Mouse (Mus musculus) forebrain, embryonic 12.5 days (tissue): ENCODE results near the gene Fam89b. TPM values are rescaled to one million over a fixed set of nuclear protein-coding genes. Genes with fewer than 3 reads are reported as not detected.

ENCODE experiments used
- ATAC-seq: fragments of 200-750 bp; cut with Nextera tagmentation; 2 replicates; pipeline ENCODE4 v1.8.0; 2017; ENCODE audit warnings: moderate TSS enrichment; ENCODE audit not compliant: low FRiP score
- H3K27ac ChIP-seq: fragments of 300-500 bp; sonication (generic); 2 replicates; pipeline ENCODE4 v1.5.1; 2016; ENCODE audit warnings: mild to moderate bottlenecking
- H3K27me3 ChIP-seq: fragments of 300-500 bp; sonication (generic); 2 replicates; pipeline ENCODE4 v1.6.1; 2016; ENCODE audit warnings: mild to moderate bottlenecking
- H3K36me3 ChIP-seq: fragments of 300-500 bp; sonication (generic); replicated peaks from 2 replicates; pipeline ENCODE4 v1.6.1; 2016; ENCODE audit warnings: mild to moderate bottlenecking
- H3K4me1 ChIP-seq: fragments of 300-500 bp; sonication (generic); 2 replicates; pipeline ENCODE4 v1.6.1; 2016
- H3K4me2 ChIP-seq: fragments of 300-500 bp; sonication (generic); 2 replicates; pipeline ENCODE4 v1.6.1; 2016; ENCODE audit warnings: mild to moderate bottlenecking, moderate library complexity
- H3K4me3 ChIP-seq: fragments of 300-500 bp; sonication (generic); replicated peaks from 2 replicates; pipeline ENCODE4 v1.5.1; 2016; ENCODE audit warnings: mild to moderate bottlenecking
- H3K9ac ChIP-seq: fragments of 300-500 bp; sonication (generic); 2 replicates; pipeline ENCODE4 v1.6.1; 2016; ENCODE audit warnings: mild to moderate bottlenecking
- H3K9me3 ChIP-seq: fragments of 300-500 bp; sonication (generic); 2 replicates; pipeline ENCODE4 v1.6.1; 2016
- WGBS: fragments of 180-500 bp; shearing (Covaris S2); methylation state at CpG from one replicate; pipeline ENCODE4 v1.1.7; 2016; 5-methylcytosine and 5-hydroxymethylcytosine counted together
- polyA plus RNA-seq: library from polyadenylated mRNA; unstranded; fragments of >200 nt; fragmentation: Nextera tagmentation; extraction: Ambion mirVana; gene quantifications from 2 replicates; pipeline ENCODE4 v1.2.1, GENCODE M21; 2016

Fam89b gene
- polyA plus RNA-seq: 170 and 172 TPM in 2 replicates

DNA sequence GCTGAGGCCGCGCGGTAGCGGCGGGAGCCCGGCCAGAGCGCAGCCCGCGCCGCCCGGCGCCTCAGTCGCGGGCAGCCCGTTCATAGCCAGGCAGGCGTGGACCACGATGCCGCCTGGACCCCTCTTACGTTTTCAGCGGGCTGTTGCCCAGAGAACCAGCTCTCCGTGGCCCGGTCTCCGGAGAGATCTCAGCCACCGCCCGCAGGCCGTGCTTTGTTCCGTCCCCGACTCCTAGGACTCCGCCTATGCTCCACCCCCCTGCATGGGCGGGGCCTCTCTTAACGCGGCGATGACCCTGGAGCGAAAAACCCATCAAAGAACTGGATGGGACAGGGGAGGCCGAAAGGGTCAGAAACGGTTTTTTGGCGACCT is at the start of gene Fam89b:
Gene Fam89b (minus strand): TSS at position 210 of the 372 bp plus-strand sequence.
- peak; percentile 82 for ATAC-seq
- Histone ChIP-seq H3K4me3 (peak within 1 kb of the TSS; percentile 87), H3K36me3 (peaks cover 15% of the 10 kb centered on the region), H3K4me1 (peaks cover 64% of the 10 kb centered on the region), H3K9ac (peak within 1 kb of the TSS; percentile 97), H3K9me3 (no peaks in the 10 kb centered on the region), H3K4me2 (peak within 1 kb of the TSS; percentile 98), H3K27me3 (peaks cover 4% of the 10 kb centered on the region; the same call in 1 of the 2 replicates), H3K27ac (peak within 1 kb of the TSS; percentile 95)
- under 1% methylated on average over 35 of the region's 37 CpGs for WGBS

DNA sequence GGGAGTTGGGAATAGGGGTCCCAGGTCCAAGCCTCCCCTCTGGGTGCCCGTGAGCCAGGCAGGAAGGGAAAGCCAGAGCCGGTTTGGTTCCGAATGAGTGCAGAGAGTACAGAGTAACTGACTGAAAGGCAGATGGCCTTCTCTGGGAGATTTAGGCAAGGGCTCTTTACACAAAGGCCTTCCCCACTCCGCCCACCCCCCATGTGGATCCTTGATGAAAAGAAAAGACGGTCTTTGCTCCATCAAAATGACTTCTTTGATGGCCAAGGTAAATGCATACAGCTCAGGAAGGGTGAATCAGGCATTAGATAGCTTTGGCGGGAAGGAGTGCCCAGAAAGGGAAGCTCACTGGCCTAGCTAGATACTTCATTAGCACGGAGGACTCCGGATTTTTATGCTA is 48.9 kb upstream of the Fam89b start:
- no peak overlapping the region for H3K9ac ChIP-seq
- H3K4me3 ChIP-seq: no peak overlapping the region
- H3K27me3 ChIP-seq: no peaks in the 10 kb centered on the region
- H3K36me3 ChIP-seq: no peaks in the 10 kb centered on the region
- ATAC-seq: no peak
- H3K27ac ChIP-seq: no peak overlapping the region
- WGBS: 46% methylated on average over 8 of the region's 8 CpGs
- H3K4me1 ChIP-seq: no peaks in the 10 kb centered on the region
- H3K4me2 ChIP-seq: no peak overlapping the region
- no peaks in the 10 kb centered on the region for H3K9me3 ChIP-seq

DNA sequence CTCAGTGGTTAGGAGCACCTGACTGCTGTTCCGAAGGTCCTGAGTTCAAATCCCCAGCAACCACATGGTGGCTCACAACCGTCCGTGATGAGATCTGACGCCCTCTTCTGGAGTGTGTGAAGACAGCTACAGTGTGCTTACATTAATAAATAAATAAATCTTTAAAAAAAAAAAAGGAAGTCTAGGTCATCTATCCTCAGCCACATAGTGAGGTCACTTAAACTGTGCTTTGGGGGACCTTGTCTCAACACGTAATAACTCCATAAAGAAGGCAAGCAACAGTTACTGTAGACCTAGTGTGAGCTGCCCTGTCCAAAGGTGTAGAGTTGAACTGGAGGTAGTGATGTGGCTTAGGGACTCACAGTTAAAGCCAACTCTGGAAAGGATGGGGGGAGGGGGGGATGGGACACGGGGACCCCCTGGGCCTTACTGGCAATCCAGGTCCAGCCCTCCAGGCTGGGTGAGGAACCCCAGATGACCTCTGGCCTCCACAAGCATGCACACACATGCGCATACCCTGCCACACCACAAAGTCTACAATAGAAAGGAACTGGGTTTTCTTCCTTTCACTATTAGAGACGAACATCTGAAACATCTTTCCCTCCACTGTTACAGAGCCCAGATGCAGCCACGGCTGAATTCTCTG is 48.1 kb upstream of the Fam89b start:
- no peak overlapping the region for H3K4me3 ChIP-seq
- no peak overlapping the region for H3K4me2 ChIP-seq
- 0 out of 2 replicates have a peak overlapping the region, but pooled peaks have one; percentile 7 for H3K9ac ChIP-seq
- WGBS: 80% methylated on average over 9 of the region's 9 CpGs
- no peaks in the 10 kb centered on the region for H3K9me3 ChIP-seq
- no peaks in the 10 kb centered on the region for H3K4me1 ChIP-seq
- ATAC-seq: no peak
- H3K27me3 ChIP-seq: no peaks in the 10 kb centered on the region
- no peak overlapping the region for H3K27ac ChIP-seq
- H3K36me3 ChIP-seq: no peaks in the 10 kb centered on the region

DNA sequence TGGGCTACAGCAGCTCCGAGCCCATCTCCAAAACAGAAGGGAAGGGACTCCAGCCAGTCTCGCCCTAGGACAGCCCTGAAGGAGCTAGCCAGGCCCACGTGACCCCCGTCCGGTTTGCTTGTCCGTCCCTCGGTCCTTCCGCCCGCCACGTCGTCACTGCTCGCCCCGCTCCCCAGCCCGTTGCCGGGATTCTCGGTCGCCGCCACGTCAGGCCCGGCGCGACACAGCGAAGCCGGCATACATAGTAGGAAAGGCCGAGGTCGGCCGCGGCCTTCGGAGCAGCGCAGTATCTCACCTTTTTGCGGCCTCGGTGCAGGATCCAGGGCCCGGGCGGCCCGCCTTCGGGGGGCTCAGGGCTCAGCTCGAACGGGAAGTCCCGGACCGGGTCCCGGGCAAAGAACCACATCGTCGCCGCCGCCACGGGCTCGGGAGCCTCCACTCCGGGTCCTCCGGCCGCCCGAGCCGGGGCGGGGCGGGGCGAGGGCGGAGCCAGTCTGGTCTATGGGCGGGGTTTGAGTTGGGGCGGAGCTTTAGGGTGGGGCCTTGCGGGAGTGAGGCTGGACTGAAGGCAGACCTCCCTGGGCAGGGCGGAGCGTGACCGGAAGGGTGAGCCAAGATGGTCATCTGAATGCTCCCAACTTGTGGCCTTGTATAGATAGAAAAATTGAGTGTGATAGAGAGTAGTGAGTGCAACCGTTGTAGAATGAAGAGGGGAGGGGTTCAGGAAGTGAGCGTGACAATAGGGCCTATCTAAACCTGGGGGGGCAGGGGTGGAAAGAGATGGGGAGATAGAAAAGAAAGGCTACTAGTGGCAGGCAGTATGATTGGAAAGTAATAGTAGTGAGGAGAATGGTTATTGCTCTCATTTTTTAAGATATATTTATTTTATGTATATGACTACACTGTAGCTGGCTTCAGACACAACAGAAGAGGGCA is 41.7 kb upstream of the Fam89b start, which contains the start of gene Scyl1:
Gene Scyl1 (minus strand): TSS at position 495 of the 936 bp plus-strand sequence.
- H3K9me3 ChIP-seq: no peaks in the 10 kb centered on the region
- ATAC-seq: peak; percentile 98
- peak within 1 kb of the TSS; percentile 87 for H3K4me2 ChIP-seq
- H3K27ac ChIP-seq: peak within 1 kb of the TSS; percentile 74
- peaks cover 18% of the 10 kb centered on the region for H3K4me1 ChIP-seq
- peaks cover 37% of the 10 kb centered on the region for H3K36me3 ChIP-seq
- H3K4me3 ChIP-seq: peak within 1 kb of the TSS; percentile 93
- under 1% methylated on average over 64 of the region's 64 CpGs for WGBS
- peak within 1 kb of the TSS; percentile 94 for H3K9ac ChIP-seq
- H3K27me3 ChIP-seq: no peaks in the 10 kb centered on the region

DNA sequence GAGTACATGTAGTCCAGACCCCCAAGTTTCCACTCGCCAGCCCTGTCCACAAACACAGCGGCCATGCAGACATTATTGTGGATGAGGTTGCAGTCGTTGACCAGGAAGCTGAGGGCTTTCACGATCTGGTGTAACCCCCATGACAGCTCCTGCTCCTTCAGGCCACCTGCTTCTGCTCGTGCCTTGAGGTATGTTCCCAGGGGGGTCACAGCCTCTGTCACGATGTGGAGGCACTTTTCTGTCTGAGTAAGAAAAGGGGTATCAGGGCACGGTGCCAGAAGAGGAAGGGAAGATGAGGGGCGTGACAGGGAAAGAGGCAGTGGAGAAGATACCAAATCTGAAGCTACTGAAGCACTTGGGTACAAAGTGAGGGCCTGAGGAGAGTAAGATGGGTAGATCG is 40.9 kb upstream of the Fam89b start:
- H3K9ac ChIP-seq: peak overlapping the region; percentile 94
- peak overlapping the region; percentile 87 for H3K4me2 ChIP-seq
- 56% methylated on average over 9 of the region's 9 CpGs for WGBS
- H3K4me3 ChIP-seq: peak overlapping the region; percentile 93
- H3K27me3 ChIP-seq: no peaks in the 10 kb centered on the region
- H3K36me3 ChIP-seq: peaks cover 46% of the 10 kb centered on the region
- peaks cover 18% of the 10 kb centered on the region for H3K4me1 ChIP-seq
- ATAC-seq: no peak
- H3K27ac ChIP-seq: peak overlapping the region; percentile 74; the same call in 1 of the 2 replicates
- H3K9me3 ChIP-seq: no peaks in the 10 kb centered on the region

DNA sequence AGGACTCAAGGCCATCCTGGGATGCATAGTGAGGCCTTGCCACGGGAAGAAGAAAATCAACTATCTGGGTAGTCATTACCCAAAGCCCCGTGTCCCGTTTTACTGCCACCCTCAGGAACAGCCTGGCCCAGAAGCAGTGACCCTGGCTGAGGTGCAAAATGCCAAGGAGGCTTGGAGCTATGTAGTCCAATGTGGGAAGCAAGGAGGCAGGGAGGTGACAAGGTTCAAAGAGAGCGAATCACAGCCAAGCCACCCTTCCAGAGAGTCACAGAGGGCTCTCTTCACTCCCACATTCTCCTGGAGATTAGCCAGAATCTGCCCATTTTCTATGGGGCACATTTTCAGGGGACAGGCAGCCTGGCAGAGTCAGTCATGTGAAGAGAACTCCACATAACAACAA is 37.8 kb upstream of the Fam89b start:
- ATAC-seq: no peak
- Histone ChIP-seq H3K4me2 (no peak overlapping the region), H3K27me3 (no peaks in the 10 kb centered on the region), H3K9me3 (no peaks in the 10 kb centered on the region), H3K27ac (no peak overlapping the region), H3K36me3 (peaks cover 74% of the 10 kb centered on the region), H3K9ac (no peak overlapping the region), H3K4me1 (peaks cover 18% of the 10 kb centered on the region), H3K4me3 (no peak overlapping the region)
- 95% methylated on average over 4 of the region's 4 CpGs for WGBS

DNA sequence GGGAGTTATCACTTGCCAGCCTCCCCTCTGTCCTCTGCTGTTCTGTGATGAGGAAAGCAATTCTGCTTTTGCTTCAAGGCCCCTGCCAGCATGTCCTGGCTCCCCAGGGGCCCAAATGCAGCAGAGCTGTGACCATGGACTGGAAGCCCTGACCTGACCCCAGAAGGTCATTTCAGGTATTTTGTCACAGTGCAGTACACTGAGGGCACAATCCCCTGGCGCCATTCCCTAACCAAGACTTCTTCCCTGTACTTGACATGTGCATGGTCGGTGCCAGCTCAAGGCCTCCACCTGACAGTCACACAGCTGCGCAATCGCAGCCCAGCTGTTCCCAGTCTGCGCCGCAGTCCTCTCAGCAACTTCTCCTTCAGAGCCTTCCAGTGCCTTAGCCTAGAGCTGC is 33.7 kb upstream of the Fam89b start:
- Histone ChIP-seq H3K4me3 (no peak overlapping the region), H3K36me3 (peaks cover 98% of the 10 kb centered on the region), H3K9ac (no peak overlapping the region), H3K4me1 (no peaks in the 10 kb centered on the region), H3K9me3 (no peaks in the 10 kb centered on the region), H3K4me2 (no peak overlapping the region), H3K27me3 (peaks cover 11% of the 10 kb centered on the region), H3K27ac (no peak overlapping the region)
- ATAC-seq: no peak
- 96% methylated on average over 6 of the region's 6 CpGs for whole genome bisulfite sequencing

DNA sequence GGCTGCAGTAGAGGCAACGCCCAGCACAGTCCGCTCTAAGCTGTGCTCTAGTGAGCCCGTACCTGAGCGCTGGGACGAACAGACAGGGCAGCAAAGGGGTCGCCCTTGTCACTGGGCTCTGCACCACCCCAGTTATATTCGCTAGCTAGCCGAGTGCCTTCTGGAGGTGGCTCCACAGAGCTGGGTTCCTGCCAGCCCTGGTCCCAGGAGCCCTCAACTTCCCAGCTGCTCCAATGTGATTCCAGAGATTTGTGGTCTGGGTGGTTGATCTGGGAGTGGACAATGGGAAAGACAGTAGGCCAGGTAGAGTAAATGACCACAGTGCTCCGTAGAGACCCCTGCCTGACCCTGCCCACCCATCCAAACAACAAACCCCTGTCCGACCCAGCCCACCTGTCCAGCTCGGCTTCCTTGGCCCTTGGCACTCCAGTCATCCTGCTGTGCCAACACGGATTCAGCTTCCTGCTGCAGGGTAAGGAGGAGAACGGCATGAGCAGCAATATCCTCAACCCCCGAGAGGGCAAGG is 29.5 kb upstream of the Fam89b start:
- Histone ChIP-seq H3K4me3 (no peak overlapping the region), H3K36me3 (peaks cover 66% of the 10 kb centered on the region), H3K27me3 (peaks cover 51% of the 10 kb centered on the region), H3K4me2 (no peak overlapping the region), H3K27ac (no peak overlapping the region), H3K9ac (no peak overlapping the region), H3K9me3 (no peaks in the 10 kb centered on the region), H3K4me1 (peaks cover 13% of the 10 kb centered on the region)
- 91% methylated on average over 14 of the region's 14 CpGs for WGBS
- no peak for ATAC-seq

DNA sequence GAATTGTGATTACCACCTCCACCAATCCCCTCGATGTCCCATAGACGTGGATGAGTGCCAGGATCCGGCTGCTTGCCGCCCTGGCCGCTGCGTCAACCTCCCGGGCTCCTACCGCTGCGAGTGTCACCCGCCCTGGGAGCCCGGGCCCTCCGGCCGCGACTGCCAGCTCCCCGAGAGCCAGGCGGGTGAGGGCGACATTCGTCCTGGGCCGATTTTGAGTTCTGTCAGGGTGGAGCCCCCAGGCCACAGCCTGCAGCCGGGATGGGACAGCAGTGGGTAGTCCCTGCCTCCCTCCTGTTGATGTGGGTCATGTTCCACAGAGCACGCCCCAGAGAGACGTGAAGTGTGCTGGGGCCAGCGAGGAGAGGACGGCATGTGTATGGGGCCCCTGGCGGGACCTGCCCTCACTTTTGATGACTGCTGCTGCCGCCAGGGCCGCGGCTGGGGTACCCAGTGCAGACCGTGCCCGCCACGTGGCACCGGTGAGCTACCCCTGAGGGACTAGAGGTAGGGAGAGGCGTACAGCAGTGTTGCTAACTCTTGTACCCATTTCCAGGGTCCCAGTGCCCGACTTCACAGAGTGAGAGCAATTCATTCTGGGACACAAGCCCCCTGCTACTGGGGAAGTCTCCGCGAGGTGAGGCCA is 27.7 kb upstream of the Fam89b start:
- Histone ChIP-seq H3K4me3 (peak overlapping the region; percentile 28), H3K27ac (no peak overlapping the region), H3K36me3 (peaks cover 50% of the 10 kb centered on the region), H3K27me3 (peaks cover 69% of the 10 kb centered on the region), H3K4me1 (peaks cover 13% of the 10 kb centered on the region), H3K9me3 (no peaks in the 10 kb centered on the region), H3K4me2 (peak overlapping the region; percentile 42), H3K9ac (peak overlapping the region; percentile 51)
- WGBS: 11% methylated on average over 36 of the region's 36 CpGs
- ATAC-seq: peak; percentile 46; the same call in 1 of the 2 replicates

DNA sequence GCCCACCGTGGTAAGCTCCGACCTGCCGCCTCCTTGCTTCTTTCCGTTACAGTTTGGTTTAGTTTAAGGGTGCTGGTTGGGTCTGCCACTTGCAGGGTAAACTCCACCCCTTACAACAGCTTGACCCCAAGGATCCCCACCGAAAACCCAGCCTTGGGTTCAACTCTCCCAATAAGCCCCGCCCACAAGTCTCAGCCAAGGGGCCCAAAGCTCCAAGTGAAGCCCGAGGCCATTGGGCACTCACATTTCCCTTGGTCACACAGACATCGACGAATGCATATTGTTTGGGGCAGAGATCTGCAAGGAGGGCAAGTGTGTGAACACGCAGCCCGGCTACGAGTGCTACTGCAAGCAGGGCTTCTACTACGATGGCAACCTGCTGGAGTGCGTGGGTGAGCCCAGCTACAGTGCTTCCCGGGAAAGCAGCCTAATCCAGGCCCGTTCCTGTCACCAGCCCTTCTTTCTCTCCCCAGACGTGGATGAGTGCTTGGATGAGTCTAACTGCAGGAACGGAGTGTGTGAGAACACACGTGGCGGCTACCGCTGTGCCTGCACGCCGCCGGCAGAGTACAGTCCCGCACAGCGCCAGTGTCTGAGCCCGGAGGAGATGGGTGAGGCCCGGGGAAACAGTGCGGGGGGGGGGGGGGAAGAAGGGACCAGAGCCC is 27.0 kb upstream of the Fam89b start:
- Histone ChIP-seq H3K27me3 (peaks cover 76% of the 10 kb centered on the region), H3K4me2 (peak overlapping the region; percentile 42), H3K4me3 (peak overlapping the region; percentile 28), H3K27ac (no peak overlapping the region), H3K36me3 (peaks cover 43% of the 10 kb centered on the region), H3K9me3 (no peaks in the 10 kb centered on the region), H3K4me1 (peaks cover 19% of the 10 kb centered on the region), H3K9ac (peak overlapping the region; percentile 51)
- 0 out of 2 replicates have a peak, but pooled peaks have one; percentile 57 for ATAC-seq
- 6% methylated on average over 29 of the region's 29 CpGs for WGBS

DNA sequence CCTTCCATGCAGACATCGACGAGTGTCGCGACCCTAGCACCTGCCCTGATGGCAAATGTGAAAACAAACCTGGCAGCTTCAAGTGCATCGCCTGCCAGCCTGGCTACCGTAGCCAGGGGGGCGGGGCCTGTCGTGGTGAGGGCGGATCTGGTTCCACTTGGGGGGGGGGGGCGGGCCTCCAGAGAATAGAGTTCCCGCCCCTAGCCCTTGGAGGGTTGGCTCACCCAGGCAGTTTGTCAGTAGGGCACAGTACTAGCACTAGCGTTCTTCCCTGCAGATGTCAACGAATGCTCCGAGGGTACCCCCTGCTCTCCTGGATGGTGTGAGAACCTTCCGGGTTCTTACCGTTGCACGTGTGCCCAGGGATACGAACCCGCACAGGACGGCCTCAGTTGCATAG is 22.3 kb upstream of the Fam89b start:
- ATAC-seq: 0 out of 2 replicates have a peak, but pooled peaks have one; percentile 20
- Histone ChIP-seq H3K4me3 (peak overlapping the region; percentile 2; the same call in 1 of the 2 replicates), H3K27me3 (peaks cover 94% of the 10 kb centered on the region), H3K27ac (no peak overlapping the region), H3K9ac (0 out of 2 replicates have a peak overlapping the region, but pooled peaks have one; percentile 25), H3K4me2 (peak overlapping the region; percentile 31; the same call in 1 of the 2 replicates), H3K36me3 (no peaks in the 10 kb centered on the region), H3K9me3 (no peaks in the 10 kb centered on the region), H3K4me1 (peaks cover 24% of the 10 kb centered on the region)
- WGBS: 6% methylated on average over 20 of the region's 20 CpGs
